Mouse (Mus musculus) midbrain, embryonic 15.5 days (tissue): ENCODE measurements around the gene Cxxc4. TPM values are rescaled to one million over a fixed set of nuclear protein-coding genes. Genes with fewer than 3 reads are reported as not detected.
A peak's percentile ranks its signal among the peaks of the same experiment; 100 is the strongest.
"Not testable (repeated sequence)": the region's sequence is repeated elsewhere in the genome, so short reads cannot be mapped to it uniquely, and the experiment has no call there.

Source experiments
- ATAC-seq: fragments of 200-750 bp; cut with Nextera tagmentation; replicated peaks from 2 replicates; pipeline ENCODE4 v1.8.0; 2017; ENCODE audit warnings: moderate TSS enrichment
- H3K27ac ChIP-seq: fragments of 300-500 bp; sonication (generic); 2 replicates; pipeline ENCODE4 v1.5.1; 2015; ENCODE audit warnings: mild to moderate bottlenecking, inconsistent platforms
- H3K27me3 ChIP-seq: fragments of 300-500 bp; sonication (generic); replicated peaks from 2 replicates; pipeline ENCODE4 v1.6.1; 2015; ENCODE audit warnings: inconsistent platforms
- H3K36me3 ChIP-seq: fragments of 300-500 bp; sonication (generic); replicated peaks from 2 replicates; pipeline ENCODE4 v1.6.1; 2015; ENCODE audit warnings: inconsistent platforms
- H3K4me1 ChIP-seq: fragments of 300-500 bp; sonication (generic); 2 replicates; pipeline ENCODE4 v1.6.1; 2015; ENCODE audit warnings: inconsistent platforms
- H3K4me2 ChIP-seq: fragments of 300-500 bp; sonication (generic); 2 replicates; pipeline ENCODE4 v1.6.1; 2015; ENCODE audit warnings: inconsistent platforms, mild to moderate bottlenecking, moderate library complexity
- H3K4me3 ChIP-seq: fragments of 300-500 bp; sonication (generic); 2 replicates; pipeline ENCODE4 v1.5.1; 2015; ENCODE audit warnings: mild to moderate bottlenecking, inconsistent platforms
- H3K9ac ChIP-seq: fragments of 300-500 bp; sonication (generic); 2 replicates; pipeline ENCODE4 v1.6.1; 2015; ENCODE audit warnings: mild to moderate bottlenecking, inconsistent platforms
- H3K9me3 ChIP-seq: fragments of 300-500 bp; sonication (generic); 2 replicates; pipeline ENCODE4 v1.6.1; 2016; ENCODE audit warnings: inconsistent platforms
- WGBS: fragments of 180-500 bp; shearing (Covaris S2); methylation state at CpG from one replicate; pipeline ENCODE4 v1.1.7; 2015; ENCODE audit warnings: mixed read lengths; 5-methylcytosine and 5-hydroxymethylcytosine counted together
- polyA plus RNA-seq: library from polyadenylated mRNA; unstranded; fragments of >200 nt; fragmentation: Nextera tagmentation; extraction: Ambion mirVana; gene quantifications from 2 replicates; pipeline ENCODE4 v1.2.1, GENCODE M21; 2015

Gene Cxxc4
- 41.1 and 44.8 TPM in 2 replicates for polyA plus RNA-seq

- peak; percentile 88 for ATAC-seq
- Histone ChIP-seq H3K27ac (peak within 1 kb of the TSS; percentile 99), H3K36me3 (no peaks in the 10 kb centered on the region), H3K9ac (peak within 1 kb of the TSS; percentile 76), H3K4me3 (peak within 1 kb of the TSS; percentile 58), H3K9me3 (no peaks in the 10 kb centered on the region), H3K4me2 (peak within 1 kb of the TSS; percentile 81), H3K27me3 (no peaks in the 10 kb centered on the region), H3K4me1 (peaks cover 7% of the 10 kb centered on the region)
- WGBS, result 0% methylated on average over 12 of the region's 22 CpGs
These were observed at the start of gene Cxxc4 for GRCm38 (mm10) chr3:134236414-134237112. Gene Cxxc4, plus strand, starts transcription at chr3:134236484.

GRCm38 (mm10) chr3:134188979-134189946 is 47.0 kb upstream of the Cxxc4 start:
- peak; percentile 37; the same call in 1 of the 2 replicates for ATAC-seq
- Histone ChIP-seq H3K27ac (no peak overlapping the region), H3K4me1 (peaks cover 10% of the 10 kb centered on the region), H3K4me3 (peak overlapping the region; percentile 24), H3K36me3 (no peaks in the 10 kb centered on the region), H3K9me3 (no peaks in the 10 kb centered on the region), H3K4me2 (peak overlapping the region; percentile 49), H3K27me3 (no peaks in the 10 kb centered on the region), H3K9ac (no peak overlapping the region; the same call in 1 of the 2 replicates)
- 33% methylated on average over 12 of the region's 12 CpGs for WGBS

- H3K4me1 ChIP-seq, result peaks cover 10% of the 10 kb centered on the region
- 26% methylated on average over 11 of the region's 11 CpGs for WGBS
- H3K27me3 ChIP-seq, result no peaks in the 10 kb centered on the region
- peak; percentile 82 for ATAC-seq
- H3K4me3 ChIP-seq, result peak overlapping the region; percentile 24
- H3K27ac ChIP-seq, result 0 out of 2 replicates have a peak overlapping the region, but pooled peaks have one; percentile 8
- H3K36me3 ChIP-seq, result no peaks in the 10 kb centered on the region
- peak overlapping the region; percentile 49 for H3K4me2 ChIP-seq
- no peaks in the 10 kb centered on the region for H3K9me3 ChIP-seq
- no peak overlapping the region; the same call in 1 of the 2 replicates for H3K9ac ChIP-seq
These were observed 46.2 kb upstream of the Cxxc4 start for GRCm38 (mm10) chr3:134190046-134190445.

- Histone ChIP-seq H3K36me3 (no peaks in the 10 kb centered on the region), H3K4me2 (no peak overlapping the region), H3K27me3 (no peaks in the 10 kb centered on the region), H3K4me1 (peaks cover 2% of the 10 kb centered on the region; the same call in 1 of the 2 replicates), H3K9me3 (no peaks in the 10 kb centered on the region), H3K27ac (no peak overlapping the region), H3K4me3 (no peak overlapping the region), H3K9ac (no peak overlapping the region)
- WGBS, result 58% methylated on average over 9 of the region's 9 CpGs
- ATAC-seq, result no peak
These were observed 36.4 kb upstream of the Cxxc4 start for GRCm38 (mm10) chr3:134199892-134200291.

GRCm38 (mm10) chr3:134206624-134207023 is 29.7 kb upstream of the Cxxc4 start:
- H3K27ac ChIP-seq, result no peak overlapping the region
- no peaks in the 10 kb centered on the region for H3K9me3 ChIP-seq
- no peak overlapping the region for H3K4me2 ChIP-seq
- no peak for ATAC-seq
- H3K9ac ChIP-seq, result no peak overlapping the region
- no peak overlapping the region for H3K4me3 ChIP-seq
- no peaks in the 10 kb centered on the region for H3K27me3 ChIP-seq
- no peaks in the 10 kb centered on the region for H3K36me3 ChIP-seq
- WGBS, result 89% methylated on average over 3 of the region's 3 CpGs
- no peaks in the 10 kb centered on the region for H3K4me1 ChIP-seq

- Histone ChIP-seq H3K27me3 (no peaks in the 10 kb centered on the region), H3K9ac (no peak overlapping the region), H3K4me1 (no peaks in the 10 kb centered on the region), H3K27ac (no peak overlapping the region), H3K36me3 (no peaks in the 10 kb centered on the region), H3K9me3 (no peaks in the 10 kb centered on the region), H3K4me2 (no peak overlapping the region), H3K4me3 (no peak overlapping the region)
- WGBS, result 69% methylated on average over 6 of the region's 6 CpGs
- ATAC-seq, result no peak
These were observed 25.3 kb upstream of the Cxxc4 start for GRCm38 (mm10) chr3:134210950-134211349.

- H3K9ac ChIP-seq, H3K9me3 ChIP-seq, ATAC-seq: not testable (repeated sequence)
These were observed 16.4 kb upstream of the Cxxc4 start for GRCm38 (mm10) chr3:134219881-134220280.

GRCm38 (mm10) chr3:134221002-134221401 is 15.3 kb upstream of the Cxxc4 start:
- Histone ChIP-seq H3K9ac (no peak overlapping the region), H3K4me2 (no peak overlapping the region), H3K27me3 (no peaks in the 10 kb centered on the region), H3K4me1 (no peaks in the 10 kb centered on the region), H3K36me3 (no peaks in the 10 kb centered on the region), H3K4me3 (no peak overlapping the region), H3K9me3 (no peaks in the 10 kb centered on the region), H3K27ac (no peak overlapping the region)
- WGBS, result 71% methylated on average over 2 of the region's 2 CpGs
- ATAC-seq, result no peak

More at GRCm38 (mm10) chr3:134219881-134220280, 16.4 kb upstream of the Cxxc4 start:
- not testable (repeated sequence) for H3K4me1 ChIP-seq, H3K27ac ChIP-seq, H3K4me3 ChIP-seq, H3K36me3 ChIP-seq, H3K27me3 ChIP-seq, H3K4me2 ChIP-seq

GRCm38 (mm10) chr3:134222593-134222992 is 13.7 kb upstream of the Cxxc4 start:
- Histone ChIP-seq H3K4me3 (no peak overlapping the region), H3K27ac (no peak overlapping the region), H3K4me2 (no peak overlapping the region), H3K27me3 (no peaks in the 10 kb centered on the region), H3K9me3 (no peaks in the 10 kb centered on the region), H3K36me3 (no peaks in the 10 kb centered on the region), H3K4me1 (no peaks in the 10 kb centered on the region), H3K9ac (no peak overlapping the region)
- ATAC-seq, result no peak
- WGBS, result 41% methylated on average over 1 of the region's 1 CpGs

GRCm38 (mm10) chr3:134223956-134224355 is 12.3 kb upstream of the Cxxc4 start:
- 88% methylated on average over 7 of the region's 7 CpGs for WGBS
- H3K27me3 ChIP-seq, result no peaks in the 10 kb centered on the region
- no peaks in the 10 kb centered on the region for H3K36me3 ChIP-seq
- H3K4me3 ChIP-seq, result no peak overlapping the region
- H3K4me2 ChIP-seq, result no peak overlapping the region
- no peaks in the 10 kb centered on the region for H3K4me1 ChIP-seq
- H3K9me3 ChIP-seq, result no peaks in the 10 kb centered on the region
- no peak overlapping the region for H3K9ac ChIP-seq
- no peak for ATAC-seq
- H3K27ac ChIP-seq, result no peak overlapping the region

- H3K36me3 ChIP-seq, result no peaks in the 10 kb centered on the region
- 95% methylated on average over 3 of the region's 3 CpGs for WGBS
- no peaks in the 10 kb centered on the region for H3K27me3 ChIP-seq
- H3K4me2 ChIP-seq, result no peak overlapping the region
- ATAC-seq, result no peak
- no peak overlapping the region for H3K27ac ChIP-seq
- H3K9me3 ChIP-seq, result no peaks in the 10 kb centered on the region
- H3K4me1 ChIP-seq, result no peaks in the 10 kb centered on the region
- H3K9ac ChIP-seq, result no peak overlapping the region
- H3K4me3 ChIP-seq, result no peak overlapping the region
These were observed 10.4 kb upstream of the Cxxc4 start for GRCm38 (mm10) chr3:134225928-134226327.

- H3K27ac ChIP-seq, result no peak overlapping the region
- 84% methylated on average over 2 of the region's 2 CpGs for WGBS
These were observed 3.5 kb upstream of the Cxxc4 start for GRCm38 (mm10) chr3:134232753-134233152.

More at GRCm38 (mm10) chr3:134232753-134233152, 3.5 kb upstream of the Cxxc4 start:
- Histone ChIP-seq H3K4me1 (peaks cover 3% of the 10 kb centered on the region), H3K27me3 (no peaks in the 10 kb centered on the region), H3K9me3 (no peaks in the 10 kb centered on the region), H3K9ac (no peak overlapping the region), H3K4me3 (no peak overlapping the region), H3K4me2 (no peak overlapping the region), H3K36me3 (no peaks in the 10 kb centered on the region)
- no peak for ATAC-seq
